Mouse (Mus musculus) kidney, postnatal 0 days (tissue): ENCODE measurements around the gene Tnfsf12. TPM values are rescaled to one million over a fixed set of nuclear protein-coding genes. Genes with fewer than 3 reads are reported as not detected.
"Not testable (repeated sequence)": the region's sequence is repeated elsewhere in the genome, so short reads cannot be mapped to it uniquely, and the experiment has no call there.

Experiments
- ATAC-seq: fragments of 200-750 bp; cut with Nextera tagmentation; replicated peaks from 2 replicates; pipeline ENCODE4 v1.8.0; 2017; ENCODE audit warnings: low read depth, moderate number of reproducible peaks, moderate TSS enrichment, moderate library complexity; ENCODE audit not compliant: low FRiP score
- DNase-seq: peaks from one replicate; pipeline ENCODE4 v3.0.0-alpha.2; 2016; ENCODE audit warnings: low spot score
- H3K27ac ChIP-seq: fragments of 300-500 bp; sonication (generic); 2 replicates; pipeline ENCODE4 v1.5.1; 2014; ENCODE audit warnings: mild to moderate bottlenecking
- H3K27me3 ChIP-seq: fragments of 300-500 bp; sonication (generic); 2 replicates; pipeline ENCODE4 v1.6.1; 2014; ENCODE audit warnings: low read length, mixed read lengths; ENCODE audit not compliant: insufficient read depth
- H3K36me3 ChIP-seq: fragments of 300-500 bp; sonication (generic); 2 replicates; pipeline ENCODE4 v1.6.1; 2014; ENCODE audit warnings: low read length, mixed read lengths; ENCODE audit not compliant: insufficient read depth
- H3K4me1 ChIP-seq: fragments of 300-500 bp; sonication (generic); replicated peaks from 2 replicates; pipeline ENCODE4 v1.6.1; 2014; ENCODE audit warnings: antibody characterized with exemption, low read length, mixed read lengths; ENCODE audit not compliant: insufficient read depth
- H3K4me2 ChIP-seq: fragments of 300-500 bp; sonication (generic); 2 replicates; pipeline ENCODE4 v1.6.1; 2014; ENCODE audit warnings: mild to moderate bottlenecking, low read length, moderate library complexity, mixed read lengths
- H3K4me3 ChIP-seq: fragments of 300-500 bp; sonication (generic); replicated peaks from 2 replicates; pipeline ENCODE4 v1.5.1; 2014; ENCODE audit warnings: low read depth, low read length
- H3K9ac ChIP-seq: fragments of 300-500 bp; sonication (generic); 2 replicates; pipeline ENCODE4 v1.6.1; 2014; ENCODE audit warnings: low read depth, low read length
- H3K9me3 ChIP-seq: fragments of 300-500 bp; sonication (generic); replicated peaks from 2 replicates; pipeline ENCODE4 v1.6.1; 2016; ENCODE audit warnings: low read length, inconsistent platforms, mixed read lengths
- CTCF ChIP-seq: IDR thresholded peaks from 2 replicates; pipeline ENCODE4 v1.5.1; 2016; ENCODE audit warnings: antibody characterized with exemption, low read depth, mild to moderate bottlenecking, moderate library complexity
- WGBS: fragments of 180-500 bp; shearing (Covaris S2); extraction: QIAGEN DNeasy Blood & Tissue Kit; methylation state at CpG from one replicate; pipeline ENCODE4 v1.1.7; 2014; 5-methylcytosine and 5-hydroxymethylcytosine counted together
- polyA plus RNA-seq: library from polyadenylated mRNA; unstranded; fragments of >200 nt; fragmentation: Nextera tagmentation; extraction: Ambion mirVana; gene quantifications from 2 replicates; pipeline ENCODE4 v1.2.1, GENCODE M21; 2015

Tnfsf12 gene
- 14.1 and 15.8 TPM in 2 replicates for polyA plus RNA-seq

GRCm38 (mm10) chr11:69695361-69696181 is at the start of gene Tnfsf12, which contains the start of gene Tnfsfm13:
Gene Tnfsf12, minus strand, starts transcription at chr11:69695849.
Gene Tnfsfm13, minus strand, starts transcription at chr11:69696098.
- H3K4me3 ChIP-seq: peak within 1 kb of the TSS; percentile 63
- no peaks in the 10 kb centered on the region for H3K27me3 ChIP-seq
- peak within 1 kb of the TSS; percentile 88 for H3K4me2 ChIP-seq
- peaks cover 14% of the 10 kb centered on the region for H3K4me1 ChIP-seq
- peak; percentile 88 for DNase-seq
- H3K9me3 ChIP-seq: no peaks in the 10 kb centered on the region
- peak within 1 kb of the TSS; percentile 88 for H3K9ac ChIP-seq
- H3K36me3 ChIP-seq: no peaks in the 10 kb centered on the region
- peak; percentile 69 for ATAC-seq
- 2% methylated on average over 40 of the region's 41 CpGs for WGBS
- TF ChIP-seq CTCF: peak; percentile 36; the same call in 1 of the 2 replicates
- peak within 1 kb of the TSS; percentile 88 for H3K27ac ChIP-seq

DNA sequence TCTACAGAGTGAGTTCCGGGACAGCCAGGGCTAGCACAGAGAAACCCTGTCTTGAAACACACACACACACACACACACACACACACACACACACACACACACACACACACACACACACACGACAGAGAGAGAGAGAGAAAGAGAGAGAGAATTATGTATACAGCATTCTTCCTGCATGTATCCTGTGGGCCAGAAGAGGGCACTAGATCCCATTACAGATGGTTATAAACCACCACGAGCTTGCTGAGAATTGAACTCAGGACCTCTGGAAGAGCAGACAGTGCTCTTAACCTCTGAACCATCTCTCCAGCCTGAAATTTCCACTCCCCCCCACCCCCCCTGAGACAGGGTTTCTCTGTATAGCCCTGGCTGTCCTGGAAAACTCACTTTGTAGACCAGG is 35.8 kb upstream of the Tnfsf12 start:
- DNase-seq, H3K27me3 ChIP-seq, ATAC-seq, H3K27ac ChIP-seq, H3K4me1 ChIP-seq, H3K9me3 ChIP-seq, H3K4me2 ChIP-seq, H3K9ac ChIP-seq, H3K4me3 ChIP-seq: not testable (repeated sequence)
- 89% methylated on average over 2 of the region's 3 CpGs for WGBS
- peak; percentile 48 for TF ChIP-seq CTCF
- H3K36me3 ChIP-seq: peaks cover 28% of the 10 kb centered on the region

GRCm38 (mm10) chr11:69729063-69729462 is 33.4 kb upstream of the Tnfsf12 start:
- Histone ChIP-seq H3K4me2 (no peak overlapping the region), H3K36me3 (0 out of 2 replicates have a peak, but pooled peaks cover 5% of the 10 kb centered on the region), H3K4me1 (no peaks in the 10 kb centered on the region), H3K27ac (no peak overlapping the region), H3K4me3 (no peak overlapping the region), H3K27me3 (no peaks in the 10 kb centered on the region), H3K9ac (no peak overlapping the region), H3K9me3 (no peaks in the 10 kb centered on the region)
- peak; percentile 67 for TF ChIP-seq CTCF
- 32% methylated on average over 3 of the region's 3 CpGs for WGBS
- DNase-seq (peak; percentile 46), ATAC-seq (no peak)

- Histone ChIP-seq H3K4me3 (no peak overlapping the region), H3K4me1 (no peaks in the 10 kb centered on the region), H3K4me2 (no peak overlapping the region), H3K27ac (no peak overlapping the region), H3K36me3 (no peaks in the 10 kb centered on the region), H3K27me3 (no peaks in the 10 kb centered on the region), H3K9ac (no peak overlapping the region), H3K9me3 (no peaks in the 10 kb centered on the region)
- DNase-seq (no peak), ATAC-seq (no peak)
- 33% methylated on average over 5 of the region's 5 CpGs for WGBS
- TF ChIP-seq CTCF: no peak
Measured at GRCm38 (mm10) chr11:69725951-69726350, 30.3 kb upstream of the Tnfsf12 start.

GRCm38 (mm10) chr11:69723074-69723473 is 27.4 kb upstream of the Tnfsf12 start:
- H3K27me3 ChIP-seq: no peaks in the 10 kb centered on the region
- no peak overlapping the region for H3K9ac ChIP-seq
- H3K4me2 ChIP-seq: no peak overlapping the region
- H3K36me3 ChIP-seq: no peaks in the 10 kb centered on the region
- ATAC-seq (no peak), DNase-seq (no peak)
- 34% methylated on average over 2 of the region's 2 CpGs for WGBS
- no peak overlapping the region for H3K4me3 ChIP-seq
- no peaks in the 10 kb centered on the region for H3K4me1 ChIP-seq
- no peak for TF ChIP-seq CTCF
- no peak overlapping the region for H3K27ac ChIP-seq
- H3K9me3 ChIP-seq: no peaks in the 10 kb centered on the region

GRCm38 (mm10) chr11:69720852-69721251 is 25.2 kb upstream of the Tnfsf12 start:
- H3K27ac ChIP-seq: no peak overlapping the region
- no peaks in the 10 kb centered on the region for H3K4me1 ChIP-seq
- H3K4me3 ChIP-seq: no peak overlapping the region
- H3K4me2 ChIP-seq: no peak overlapping the region
- 49% methylated on average over 6 of the region's 6 CpGs for WGBS
- H3K9ac ChIP-seq: no peak overlapping the region
- DNase-seq (no peak), ATAC-seq (no peak)
- H3K27me3 ChIP-seq: no peaks in the 10 kb centered on the region
- no peaks in the 10 kb centered on the region for H3K9me3 ChIP-seq
- TF ChIP-seq CTCF: no peak
- H3K36me3 ChIP-seq: no peaks in the 10 kb centered on the region
